Mouse (Mus musculus): ENCODE data around the gene Mpped2.

- TF ChIP-seq MXI1 (IDR thresholded peaks at IDR 0.05; ENCODE audit: low read depth, low read length) (no peak), CTCF (IDR thresholded peaks at IDR 0.05 in 2 of 3, conservative IDR thresholded peaks at IDR 0.05 in 1 of 3; ENCODE audit: control insufficient read depth in 1 of 3, insufficient read depth in 1 of 3, low read depth in 2 of 3, low read length in 3 of 3, poor library complexity in 1 of 3, severe bottlenecking in 1 of 3) (no peak), POLR2A (IDR thresholded peaks at IDR 0.05; ENCODE audit: control insufficient read depth in 1 of 2, insufficient read depth in 1 of 2, low read depth in 1 of 2, low read length in 2 of 2, poor library complexity in 1 of 2) (no peak), HCFC1 (IDR thresholded peaks at IDR 0.05; ENCODE audit: low read depth, low read length) (no peak), BHLHE40 (IDR thresholded peaks at IDR 0.05; ENCODE audit: borderline replicate concordance, low read depth, low read length) (no peak), TCF12 (IDR thresholded peaks at IDR 0.05; ENCODE audit: low read depth, low read length) (no peak)
Observed at GRCm38 (mm10) chr2:106746905-106747304, 53.8 kb downstream of the Mpped2 start.
